Mouse (Mus musculus): ENCODE measurements around the gene Bicd2.

The Bicd2 gene

GRCm38 (mm10) chr13:49400139-49400538 is 58.8 kb downstream of the Bicd2 start:
- no peak for DNase-seq (ENCODE audit: low spot score in 2 of 2)

GRCm38 (mm10) chr13:49402628-49403027 is 61.2 kb downstream of the Bicd2 start:
- DNase-seq (ENCODE audit: low spot score in 2 of 2), result no peak

- DNase-seq (ENCODE audit: low spot score in 2 of 2), result no peak
These were observed 66.4 kb downstream of the Bicd2 start for GRCm38 (mm10) chr13:49407795-49408194.

GRCm38 (mm10) chr13:49420754-49421605 is 79.6 kb downstream of the Bicd2 start, which contains the start of gene Ippk:
TSS of gene Ippk (plus strand) at chr13:49421249.
- DNase-seq (ENCODE audit: low spot score in 2 of 2), result peak; percentile 97 to 98

GRCm38 (mm10) chr13:49421606-49421917 is 80.2 kb downstream of the Bicd2 start:
- DNase-seq (ENCODE audit: low spot score in 2 of 2), result no peak

GRCm38 (mm10) chr13:49421959-49422358 is 80.6 kb downstream of the Bicd2 start:
- DNase-seq (ENCODE audit: low spot score in 2 of 2), result no peak

GRCm38 (mm10) chr13:49426736-49427135 is 85.4 kb downstream of the Bicd2 start:
- DNase-seq (ENCODE audit: low spot score in 2 of 2), result no peak

- DNase-seq (ENCODE audit: low spot score in 2 of 2), result no peak
These were observed 86.8 kb downstream of the Bicd2 start for GRCm38 (mm10) chr13:49428042-49428675.

GRCm38 (mm10) chr13:49430529-49430928 is 89.1 kb downstream of the Bicd2 start:
- no peak for DNase-seq (ENCODE audit: low spot score in 2 of 2)

GRCm38 (mm10) chr13:49433268-49434029 is 92.1 kb downstream of the Bicd2 start:
- no peak for DNase-seq (ENCODE audit: low spot score in 2 of 2)

- DNase-seq (ENCODE audit: low spot score in 2 of 2), result no peak
These were observed 94.4 kb downstream of the Bicd2 start for GRCm38 (mm10) chr13:49435745-49436144.

GRCm38 (mm10) chr13:49436170-49436569 is 94.8 kb downstream of the Bicd2 start:
- DNase-seq (ENCODE audit: low spot score in 2 of 2), result no peak

Measured in frontal cortex, postnatal 10 days (tissue).